Mouse (Mus musculus) midbrain, embryonic 13.5 days (tissue): ENCODE measurements around the gene Rngtt. TPM values are rescaled to one million over a fixed set of nuclear protein-coding genes. Genes with fewer than 3 reads are reported as not detected.

ENCODE experiments used
- ATAC-seq: fragments of 200-750 bp; cut with Nextera tagmentation; 2 replicates; pipeline ENCODE4 v1.8.0; 2017; ENCODE audit warnings: mild to moderate bottlenecking, moderate TSS enrichment, moderate library complexity
- H3K27ac ChIP-seq: fragments of 300-500 bp; sonication (generic); 2 replicates; pipeline ENCODE4 v1.5.1; 2015; ENCODE audit warnings: inconsistent platforms, mild to moderate bottlenecking, moderate library complexity
- H3K27me3 ChIP-seq: fragments of 300-500 bp; sonication (generic); 2 replicates; pipeline ENCODE4 v1.6.1; 2015; ENCODE audit warnings: mild to moderate bottlenecking, inconsistent platforms
- H3K36me3 ChIP-seq: fragments of 300-500 bp; sonication (generic); 2 replicates; pipeline ENCODE4 v1.6.1; 2015; ENCODE audit warnings: mild to moderate bottlenecking, inconsistent platforms
- H3K4me1 ChIP-seq: fragments of 300-500 bp; sonication (generic); replicated peaks from 2 replicates; pipeline ENCODE4 v1.6.1; 2015; ENCODE audit warnings: inconsistent platforms
- H3K4me2 ChIP-seq: fragments of 300-500 bp; sonication (generic); replicated peaks from 2 replicates; pipeline ENCODE4 v1.6.1; 2015; ENCODE audit warnings: moderate library complexity, mild to moderate bottlenecking, inconsistent platforms
- H3K4me3 ChIP-seq: fragments of 300-500 bp; sonication (generic); replicated peaks from 2 replicates; pipeline ENCODE4 v1.5.1; 2015; ENCODE audit warnings: mild to moderate bottlenecking, inconsistent platforms
- H3K9ac ChIP-seq: fragments of 300-500 bp; sonication (generic); replicated peaks from 2 replicates; pipeline ENCODE4 v1.6.1; 2015; ENCODE audit warnings: mild to moderate bottlenecking, inconsistent platforms
- H3K9me3 ChIP-seq: fragments of 300-500 bp; sonication (generic); 2 replicates; pipeline ENCODE4 v1.6.1; 2016; ENCODE audit warnings: mild to moderate bottlenecking, inconsistent platforms
- WGBS: fragments of 180-500 bp; shearing (Covaris S2); methylation state at CpG from one replicate; pipeline ENCODE4 v1.1.7; 2015; 5-methylcytosine and 5-hydroxymethylcytosine counted together
- microRNA-seq: library from miRNA; unstranded; fragments of <30 nt; microRNA quantifications from one replicate; pipeline ENCODE4, GENCODE M21; 2016
- polyA plus RNA-seq: library from polyadenylated mRNA; unstranded; fragments of >200 nt; fragmentation: Nextera tagmentation; extraction: Ambion mirVana; gene quantifications from 2 replicates; pipeline ENCODE4 v1.2.1, GENCODE M21; 2015

Gene Rngtt
- polyA plus RNA-seq, 1 experiment from 2014 or later: 30.7 TPM

GRCm38 (mm10) chr4:33544755-33545576, 234.9 kb downstream of the Rngtt start:
- 53% methylated on average over 13 of the region's 13 CpGs for WGBS
- Histone ChIP-seq H3K4me3 (no peak overlapping the region), H3K27ac (no peak overlapping the region), H3K9me3 (no peaks in the 10 kb centered on the region), H3K4me1 (peaks cover 30% of the 10 kb centered on the region), H3K9ac (no peak overlapping the region), H3K27me3 (no peaks in the 10 kb centered on the region), H3K36me3 (no peaks in the 10 kb centered on the region), H3K4me2 (peak overlapping the region; percentile 15)
- ATAC-seq: peak; percentile 50

GRCm38 (mm10) chr4:33545577-33545879, 235.4 kb downstream of the Rngtt start:
- peak; percentile 60 for ATAC-seq
- Histone ChIP-seq H3K9me3 (no peaks in the 10 kb centered on the region), H3K27ac (no peak overlapping the region), H3K9ac (no peak overlapping the region), H3K27me3 (no peaks in the 10 kb centered on the region), H3K4me2 (peak overlapping the region; percentile 15), H3K4me3 (no peak overlapping the region), H3K4me1 (peaks cover 32% of the 10 kb centered on the region), H3K36me3 (no peaks in the 10 kb centered on the region)
- 12% methylated on average over 6 of the region's 6 CpGs for WGBS

- Histone ChIP-seq H3K27ac (no peak overlapping the region), H3K36me3 (no peaks in the 10 kb centered on the region), H3K9ac (no peak overlapping the region), H3K4me1 (peaks cover 32% of the 10 kb centered on the region), H3K4me3 (no peak overlapping the region), H3K27me3 (no peaks in the 10 kb centered on the region), H3K9me3 (no peaks in the 10 kb centered on the region), H3K4me2 (no peak overlapping the region)
- ATAC-seq: no peak
- 91% methylated on average over 11 of the region's 11 CpGs for WGBS
Observed at GRCm38 (mm10) chr4:33546278-33546677, 236.2 kb downstream of the Rngtt start.

GRCm38 (mm10) chr4:33547315-33547929, 237.3 kb downstream of the Rngtt start:
- no peaks in the 10 kb centered on the region for H3K36me3 ChIP-seq
- no peaks in the 10 kb centered on the region for H3K9me3 ChIP-seq
- peaks cover 32% of the 10 kb centered on the region for H3K4me1 ChIP-seq
- no peaks in the 10 kb centered on the region for H3K27me3 ChIP-seq
- H3K9ac ChIP-seq: no peak overlapping the region
- H3K4me2 ChIP-seq: no peak overlapping the region
- 84% methylated on average over 8 of the region's 8 CpGs for WGBS
- H3K27ac ChIP-seq: no peak overlapping the region
- no peak for ATAC-seq
- H3K4me3 ChIP-seq: no peak overlapping the region

GRCm38 (mm10) chr4:33549606-33550005, 239.5 kb downstream of the Rngtt start:
- Histone ChIP-seq H3K9ac (no peak overlapping the region), H3K4me1 (peaks cover 39% of the 10 kb centered on the region), H3K9me3 (no peaks in the 10 kb centered on the region), H3K36me3 (no peaks in the 10 kb centered on the region), H3K4me3 (no peak overlapping the region), H3K27me3 (peaks cover 9% of the 10 kb centered on the region; the same call in 1 of the 2 replicates), H3K27ac (no peak overlapping the region), H3K4me2 (no peak overlapping the region)
- 26% methylated on average over 5 of the region's 5 CpGs for WGBS
- ATAC-seq: peak; percentile 27

Small RNAs within 50 kb of the gene (microRNA-seq; reads per million reads assigned to microRNA genes)
- gene Mir8118: not detected

Other genes with a start within 250 kb of the Rngtt start
- 0.44 and 0.54 TPM in 2 replicates for gene Gabrr2, start 247.3 kb upstream of the Rngtt start, polyA plus RNA-seq
- 0.14 and 0.63 TPM in 2 replicates for gene Gabrr1, start 177.8 kb upstream of the Rngtt start, polyA plus RNA-seq
- gene Pm20d2, start 120.6 kb upstream of the Rngtt start, polyA plus RNA-seq: 1.2 and 1.7 TPM in 2 replicates
- gene Srsf12, start 101.3 kb upstream of the Rngtt start, polyA plus RNA-seq: 32.5 and 33.9 TPM in 2 replicates
- gene Pnrc1, start 20.1 kb upstream of the Rngtt start, polyA plus RNA-seq: 71.0 and 83.2 TPM in 2 replicates